Mouse (Mus musculus): ENCODE measurements at regions not wholly inside any gene's neighbourhood (a gene's known extent, or its start where the extent isn't known, plus 50 kb on each side); places are given as distances from the start of the nearest gene placed in this dataset.

GRCm38 (mm10) chr2:73991818-73992217, 80.7 kb upstream of the Atp5g3 start:
- peak; percentile 63 for DNase-seq (ENCODE audit: low read depth, low spot score)

- DNase-seq (ENCODE audit: low read depth, low spot score): no peak
Measured at GRCm38 (mm10) chr2:73987441-73988105, 76.4 kb upstream of the Atp5g3 start.

GRCm38 (mm10) chr2:73985911-73986250, 74.8 kb upstream of the Atp5g3 start:
- no peak for DNase-seq (ENCODE audit: low read depth, low spot score)

- no peak for DNase-seq (ENCODE audit: low read depth, low spot score)
Measured at GRCm38 (mm10) chr2:73985238-73985910, 74.2 kb upstream of the Atp5g3 start.

- peak; percentile 48 for DNase-seq (ENCODE audit: low read depth, low spot score)
Measured at GRCm38 (mm10) chr2:73983166-73983565, 72.0 kb upstream of the Atp5g3 start.

- DNase-seq (ENCODE audit: low read depth, low spot score): peak; percentile 53
Measured at GRCm38 (mm10) chr2:73978072-73978471, 66.9 kb upstream of the Atp5g3 start.

GRCm38 (mm10) chr2:73973774-73974173, 62.6 kb upstream of the Atp5g3 start:
- DNase-seq (ENCODE audit: low read depth, low spot score): no peak

GRCm38 (mm10) chr2:73967618-73968017, 56.5 kb upstream of the Atp5g3 start:
- DNase-seq (ENCODE audit: low read depth, low spot score): no peak

- DNase-seq (ENCODE audit: low read depth, low spot score): peak; percentile 47
Measured at GRCm38 (mm10) chr2:73965595-73965994, 54.5 kb upstream of the Atp5g3 start.
